Mouse (Mus musculus) embryonic fibroblast, embryonic 13.5 days (primary cell): ENCODE measurements around the gene Coq2.

Experiments
- CTCF ChIP-seq: IDR thresholded peaks from 2 replicates; pipeline ENCODE4 v1.5.1; 2011; ENCODE audit warnings: mild to moderate bottlenecking, control low read depth, low read length, moderate library complexity, borderline replicate concordance; ENCODE audit not compliant: insufficient read depth
- POLR2A ChIP-seq: IDR thresholded peaks from 2 replicates; pipeline ENCODE4 v1.6.1; 2011; ENCODE audit warnings: low read depth, mild to moderate bottlenecking, control low read depth, low read length, moderate library complexity

DNA sequence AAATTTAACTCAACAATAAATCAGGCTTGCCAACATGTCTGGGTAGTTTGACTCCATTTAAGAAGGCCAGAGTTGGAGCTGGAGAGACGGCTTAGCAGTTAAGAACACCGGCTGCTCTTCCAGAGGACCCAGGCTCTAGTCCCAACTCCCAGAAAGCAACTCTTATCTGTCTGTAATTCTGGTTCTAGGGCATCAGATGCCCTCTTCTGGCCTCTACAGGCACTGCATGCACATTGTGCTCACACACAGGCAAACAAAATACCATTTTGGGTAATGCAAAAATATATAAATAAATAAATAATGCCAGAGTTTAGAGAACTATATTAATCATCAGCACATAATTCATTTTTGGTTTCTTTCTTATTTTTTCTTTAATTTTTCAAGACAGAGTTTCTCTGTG, 29.3 kb upstream of the Coq2 start:
- no peak for TF ChIP-seq POLR2A
- TF ChIP-seq CTCF = no peak
